Mouse (Mus musculus) mesoderm, embryonic 11.5 days (tissue): ENCODE measurements at regions not wholly inside any gene's neighbourhood (a gene's known extent, or its start where the extent isn't known, plus 50 kb on each side); places are given as distances from the start of the nearest gene placed in this dataset.
A peak's percentile ranks its signal among the peaks of the same experiment; 100 is the strongest.

ENCODE experiments used
- DNase-seq: peaks from one replicate; pipeline ENCODE4 v3.0.0-alpha.2; 2012; ENCODE audit warnings: low read depth, low spot score

DNA sequence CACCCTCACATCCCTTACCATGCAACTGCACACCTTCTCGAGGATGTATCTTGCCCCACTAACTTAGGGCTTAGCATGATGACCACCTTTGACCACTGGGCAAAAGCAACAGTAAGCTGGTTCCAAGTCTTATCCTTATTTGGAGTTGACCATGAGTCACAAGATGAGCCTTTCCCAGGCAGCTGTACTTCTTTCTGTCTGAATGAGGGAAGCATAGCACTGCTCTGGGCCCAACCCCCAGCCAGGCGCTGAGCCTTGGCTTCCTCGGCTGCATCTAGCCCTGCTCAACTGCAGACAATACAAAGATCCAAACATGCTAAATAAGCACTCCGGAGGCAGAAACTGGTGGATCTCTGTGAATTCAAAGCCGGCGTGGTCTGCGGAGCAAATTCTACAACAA, 392.9 kb downstream of the H2al1j start:
- DNase-seq = no peak

DNA sequence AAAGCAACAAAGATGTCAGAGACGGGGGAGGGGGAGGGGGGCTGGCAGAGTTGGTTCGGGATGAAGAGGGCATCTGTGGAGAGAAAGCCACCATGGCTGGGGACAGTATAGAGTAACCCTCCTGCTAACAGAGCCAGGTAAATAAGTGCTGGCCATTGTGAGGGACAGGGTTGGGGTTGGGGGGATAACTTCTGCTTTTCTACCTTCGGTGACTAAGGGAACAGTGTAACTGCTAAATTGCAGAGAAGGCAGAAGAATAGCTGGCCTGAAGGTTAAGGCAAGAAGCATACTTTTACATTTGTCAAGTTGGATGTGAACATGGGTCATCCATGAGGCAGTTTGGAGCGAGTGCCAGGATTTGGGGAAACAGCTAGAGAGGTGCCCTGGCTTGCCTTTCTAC, 395.1 kb downstream of the H2al1j start:
- no peak for DNase-seq

DNA sequence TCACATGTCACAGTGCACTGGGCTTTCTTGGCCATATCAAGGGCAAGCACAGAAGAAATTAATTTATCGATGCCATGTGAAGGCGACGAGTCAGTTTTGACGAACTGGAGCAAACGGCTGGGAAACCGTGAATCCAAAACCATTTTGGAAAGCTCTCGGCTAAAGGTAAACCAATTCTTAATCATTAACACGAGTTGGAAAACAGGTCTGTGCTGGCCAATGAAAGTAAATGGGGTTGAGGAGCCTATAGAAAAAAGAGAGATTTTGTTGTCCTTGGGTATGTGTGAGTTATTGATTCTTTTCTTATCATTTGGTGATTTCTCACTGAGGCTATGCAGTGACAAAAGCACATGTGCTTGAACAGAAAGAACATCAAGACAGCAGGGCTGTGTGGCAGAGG, 397.1 kb downstream of the H2al1j start:
- DNase-seq = no peak

DNA sequence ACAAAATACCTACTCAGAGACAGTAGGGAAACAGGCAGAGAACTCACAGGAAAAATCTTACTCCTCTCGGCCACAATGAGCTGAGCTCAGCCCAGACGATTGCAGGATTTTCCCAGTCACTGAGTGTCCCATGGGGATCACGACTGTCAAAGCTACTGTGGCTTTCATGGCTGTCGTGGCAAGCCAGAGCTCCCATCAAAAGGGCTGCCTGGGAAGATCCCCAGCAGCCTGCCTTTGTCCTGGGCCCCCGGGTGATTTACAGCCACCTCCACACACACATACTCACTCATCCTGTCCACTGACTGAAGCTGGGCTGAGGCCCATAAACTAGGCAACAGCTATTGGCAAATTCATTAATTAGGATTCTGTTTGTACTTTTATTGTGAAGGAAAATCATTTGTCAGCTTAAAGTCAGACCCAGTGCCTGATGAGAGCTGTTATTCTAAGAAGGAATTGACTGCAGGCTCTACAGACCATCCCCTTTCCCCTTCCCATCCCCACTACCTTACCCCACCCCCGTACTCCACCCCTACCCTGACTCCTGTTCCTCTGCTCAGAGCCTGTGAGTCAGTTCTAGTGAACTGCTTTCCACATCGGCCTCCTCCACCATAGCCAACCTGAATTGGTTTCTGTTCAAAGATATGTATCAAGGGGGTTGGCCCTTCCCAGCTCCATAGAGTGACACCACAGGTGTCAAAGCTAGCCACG, 399.1 kb downstream of the H2al1j start:
- peak; percentile 63 for DNase-seq

DNA sequence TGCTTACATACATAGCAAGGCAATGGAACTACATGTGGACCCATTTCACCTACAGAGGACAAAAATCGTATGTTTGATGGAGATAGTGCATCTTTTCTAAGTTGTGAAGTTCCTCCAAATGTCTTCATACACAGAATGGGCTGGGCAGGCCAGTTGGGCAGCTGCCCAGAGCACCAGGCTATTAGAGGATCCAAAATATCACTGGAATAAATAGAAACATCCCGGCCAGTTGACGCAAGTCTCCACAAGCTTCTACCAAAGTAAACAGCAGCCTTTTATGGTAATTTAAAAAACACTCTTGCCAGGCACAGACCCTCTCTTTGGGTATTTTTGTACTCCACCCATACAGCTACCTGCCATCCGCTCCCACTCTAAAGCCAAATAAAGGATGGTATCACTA, 400.9 kb downstream of the H2al1j start:
- DNase-seq = no peak

DNA sequence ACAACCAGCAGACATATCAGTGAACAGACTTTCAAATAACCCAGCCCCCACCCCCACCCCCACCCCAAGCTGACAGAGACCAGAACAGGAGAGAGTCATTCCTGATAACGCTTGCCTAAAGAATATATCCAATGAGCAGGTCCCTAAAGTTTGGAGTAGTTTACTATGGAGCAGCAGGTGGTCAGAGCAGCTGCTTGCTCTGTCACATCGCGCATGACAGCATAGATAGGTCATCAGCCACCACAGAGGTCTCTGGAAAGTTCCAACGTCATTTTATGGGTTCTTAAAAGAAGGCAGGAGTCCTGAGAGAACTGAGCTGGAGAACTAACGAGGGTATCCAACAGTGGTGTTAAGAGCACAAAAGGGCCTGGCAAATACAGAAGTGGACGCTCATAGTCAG, 402.4 kb downstream of the H2al1j start:
- DNase-seq = no peak

DNA sequence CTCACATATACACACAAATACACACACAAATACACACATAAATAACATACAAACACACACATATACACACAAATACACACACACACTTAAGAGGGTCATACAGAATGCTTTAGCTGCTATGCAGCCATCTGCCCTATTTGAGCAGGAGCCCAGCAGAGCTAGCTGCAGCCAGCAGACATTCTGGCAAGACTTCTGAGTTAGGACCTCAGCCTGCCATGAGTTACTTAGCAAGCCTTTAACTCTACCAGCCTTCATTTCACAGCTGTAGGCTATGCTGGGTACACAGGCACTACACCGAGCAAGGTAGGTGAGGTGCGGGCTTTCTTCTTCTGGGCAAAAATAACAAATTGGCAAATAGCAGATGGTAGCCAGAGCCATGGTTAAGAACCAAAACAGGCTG, 404.7 kb downstream of the H2al1j start:
- no peak for DNase-seq

DNA sequence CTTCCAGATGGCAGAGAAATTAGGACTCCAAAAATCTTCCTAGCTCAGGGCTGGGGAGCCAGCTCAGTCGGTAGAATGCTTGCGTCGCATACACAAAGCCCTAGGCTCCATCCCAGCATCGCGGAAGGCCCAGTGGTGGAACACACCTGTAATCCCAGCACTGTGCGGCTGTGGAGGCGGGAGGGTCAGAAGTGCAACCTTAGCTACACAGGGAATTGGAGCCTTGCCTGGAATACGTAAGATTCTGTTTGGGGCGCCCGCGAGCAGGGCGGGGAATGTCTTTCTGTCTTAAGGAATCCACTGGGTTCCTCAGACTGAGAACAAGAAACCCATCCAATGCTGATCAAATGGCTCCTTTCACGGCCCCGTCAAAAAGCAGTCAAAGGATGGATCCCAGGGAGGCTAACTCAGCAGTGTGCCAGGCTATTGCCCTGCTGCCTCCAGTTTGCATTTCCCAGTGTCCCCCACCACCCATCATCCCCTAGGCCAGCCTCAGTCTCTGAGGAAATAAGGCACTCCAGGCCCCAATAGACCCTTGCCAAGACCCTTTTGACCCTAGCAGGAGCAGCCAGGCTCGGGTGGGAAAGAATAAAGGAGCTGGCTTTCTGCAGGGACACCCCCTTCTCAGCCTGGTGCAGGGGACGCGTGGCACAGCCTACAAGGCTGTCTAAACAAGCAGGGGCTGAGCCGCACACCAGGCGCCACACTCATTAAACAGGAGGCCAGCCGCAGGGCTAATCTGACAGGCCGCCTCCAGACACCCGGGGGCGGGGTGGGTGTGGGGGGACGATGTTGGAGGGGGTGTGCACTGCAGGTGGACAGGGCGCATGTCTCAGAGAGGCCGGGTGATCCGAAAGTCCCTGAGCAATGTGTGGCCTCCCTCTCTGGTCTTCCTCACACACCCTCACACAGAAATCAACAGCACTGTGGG, 407.1 kb downstream of the H2al1j start:
- DNase-seq = no peak

DNA sequence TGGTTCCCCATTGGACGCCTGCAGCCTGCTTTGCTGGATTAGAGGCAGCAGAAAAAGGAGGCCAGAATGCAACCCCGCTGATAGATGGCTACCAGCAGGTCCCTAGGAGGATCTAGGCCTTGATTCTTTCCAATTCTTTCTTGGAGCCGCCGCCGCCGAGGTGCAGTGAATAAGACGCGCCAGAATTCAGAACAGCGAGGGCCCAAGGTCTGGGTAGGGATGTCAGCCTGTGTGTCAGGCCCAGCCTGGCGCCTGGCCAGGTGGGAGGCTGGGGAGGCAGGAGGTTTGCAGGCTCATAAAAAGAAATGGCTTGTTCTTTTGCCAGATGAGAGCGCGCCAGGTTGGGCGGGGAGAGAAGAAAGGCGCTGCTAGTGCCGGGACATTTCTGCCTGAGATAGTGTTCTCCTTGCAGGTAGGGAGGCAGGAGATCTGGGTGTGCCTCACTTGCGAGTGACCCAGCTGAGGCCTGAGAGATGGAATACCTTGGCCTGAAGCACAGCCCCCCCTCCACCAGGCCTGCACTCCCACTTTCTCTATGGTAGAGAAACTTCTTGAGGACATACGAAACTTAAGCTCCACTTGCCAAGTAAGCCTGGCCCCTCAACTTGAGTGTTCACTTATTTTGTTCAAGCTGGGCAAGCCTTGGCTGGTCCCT, 408.0 kb downstream of the H2al1j start:
- DNase-seq = no peak

DNA sequence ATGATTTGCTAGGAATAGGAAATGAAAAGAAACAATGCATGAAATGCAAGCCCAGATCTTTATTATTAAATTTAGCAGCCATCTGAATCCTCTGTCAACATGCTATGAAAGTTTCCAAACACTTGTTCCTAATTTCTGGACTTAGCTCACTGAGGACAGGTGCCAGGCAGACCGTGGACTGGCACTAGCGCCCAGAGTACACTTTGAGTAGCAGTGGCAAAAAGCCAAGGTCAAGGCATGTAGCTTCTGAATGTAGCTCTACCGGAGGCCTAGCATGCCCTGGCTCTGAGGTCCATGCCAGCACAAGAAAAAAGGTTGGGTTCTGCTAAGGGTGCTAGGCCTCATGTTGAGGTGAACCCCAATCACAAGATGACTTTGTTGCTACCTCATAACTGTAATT, 408.9 kb downstream of the H2al1j start:
- DNase-seq = no peak

DNA sequence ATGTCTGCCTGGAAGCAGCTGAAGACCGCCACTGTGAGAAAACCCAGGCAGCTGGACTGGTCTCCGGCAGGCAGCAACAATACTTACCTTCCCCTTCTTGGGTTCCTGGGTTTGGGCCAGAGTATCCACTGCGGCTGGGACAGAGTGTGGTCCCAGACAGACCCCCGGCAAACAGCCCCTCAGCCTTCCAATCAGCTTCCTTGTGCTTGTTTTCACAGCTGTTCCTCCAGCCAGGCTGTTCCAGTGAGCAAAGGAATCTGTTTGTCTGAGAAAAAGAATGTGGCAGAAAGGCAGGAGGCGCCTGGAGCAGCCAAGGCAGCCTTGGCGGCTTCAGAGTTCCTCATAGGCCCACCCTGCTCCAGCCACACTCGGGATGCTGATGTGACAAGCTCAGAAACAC, 411.9 kb downstream of the H2al1j start:
- peak; percentile 44 for DNase-seq

DNA sequence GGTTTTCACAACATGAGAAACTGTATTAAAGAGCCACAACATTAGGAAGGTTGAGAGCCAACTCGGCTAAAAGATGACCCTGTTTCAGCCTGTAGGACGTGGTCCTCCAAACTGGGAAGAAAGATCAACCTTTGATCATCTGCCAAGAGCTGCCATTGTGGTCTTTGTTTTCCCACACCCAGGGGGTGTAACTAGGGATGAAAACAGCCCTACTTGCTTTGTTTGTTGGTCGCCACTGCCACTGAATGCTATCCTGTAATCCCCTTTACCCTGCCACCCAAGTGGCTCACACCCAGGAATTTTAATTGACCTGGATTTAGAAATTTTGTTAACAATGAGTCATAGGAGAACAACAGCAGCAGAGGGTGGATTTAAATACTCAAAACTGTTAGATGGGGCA, 414.2 kb downstream of the Bcor start:
- DNase-seq = no peak

DNA sequence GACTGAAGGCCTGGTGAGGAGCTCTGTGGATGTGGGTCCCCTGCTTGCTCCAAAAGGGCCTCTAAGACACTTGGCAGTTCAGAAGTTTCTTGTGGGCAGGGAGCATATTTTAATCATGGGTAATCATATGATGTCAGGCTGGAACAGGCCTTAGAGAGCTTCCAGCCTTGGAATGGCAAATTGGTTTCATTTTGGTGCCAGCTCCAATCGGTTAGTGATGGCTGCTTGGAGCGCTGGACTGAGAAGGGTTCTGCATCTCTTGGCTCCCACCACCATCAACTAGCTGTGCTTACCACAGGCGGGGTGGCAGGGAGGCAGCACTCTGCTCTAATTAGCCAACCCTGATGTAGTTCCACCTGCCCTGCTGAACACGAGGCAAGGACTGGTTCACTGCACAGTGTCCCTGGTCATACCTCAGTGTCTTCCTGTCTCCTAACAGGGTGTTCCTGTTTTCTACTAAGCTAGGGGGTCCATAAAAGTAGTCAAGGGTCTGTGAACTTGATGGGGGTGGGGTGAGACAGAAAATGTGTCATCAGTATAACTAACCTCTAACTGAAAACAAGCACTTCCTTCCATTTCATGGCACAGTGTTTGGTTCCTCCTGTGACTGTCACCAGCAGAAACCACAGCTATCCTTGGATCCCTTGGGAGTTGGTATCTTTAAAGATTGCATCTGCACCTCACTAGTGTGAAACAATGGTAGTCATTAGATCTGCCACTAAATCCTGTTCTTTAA, 412.6 kb downstream of the Bcor start:
- DNase-seq = no peak

DNA sequence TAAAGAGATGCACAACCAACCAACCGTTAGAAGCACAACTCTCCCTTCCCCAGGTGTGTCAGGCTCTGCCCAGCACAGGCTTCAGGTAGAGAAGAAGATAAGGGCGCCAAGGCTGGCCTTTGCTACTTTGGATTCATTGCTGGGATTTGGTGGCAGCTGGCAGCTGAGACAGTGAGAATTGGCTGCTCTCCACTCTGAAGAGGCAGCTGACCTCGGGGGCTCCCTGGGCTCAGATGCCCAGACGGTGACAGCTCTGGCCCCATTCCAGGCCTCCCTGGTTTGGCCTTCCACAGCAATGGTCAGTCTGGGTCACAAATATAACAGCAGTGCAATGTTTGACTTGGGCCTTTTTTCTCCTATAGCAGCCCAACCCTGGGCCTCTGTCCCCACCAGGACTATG, 411.9 kb downstream of the Bcor start:
- no peak for DNase-seq

DNA sequence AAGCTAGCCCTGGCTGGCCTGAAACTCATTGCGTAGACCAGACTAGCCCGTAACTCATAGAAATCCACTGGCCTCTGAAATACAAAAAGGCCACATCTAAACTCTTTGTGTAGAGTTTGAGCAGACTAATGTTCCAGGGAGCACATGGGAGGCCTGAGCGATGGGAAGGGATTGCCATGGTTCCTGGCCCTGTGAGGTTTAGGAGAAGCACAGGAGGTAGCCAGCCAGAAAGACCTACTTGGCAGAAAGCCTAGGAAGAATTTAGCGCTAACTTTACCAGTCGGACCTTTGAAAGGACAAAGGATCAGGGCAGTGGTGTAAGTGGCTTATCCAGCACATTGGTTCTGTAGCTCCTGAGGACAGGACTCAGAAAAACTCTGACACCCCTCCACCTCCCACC, 407.6 kb downstream of the Bcor start:
- no peak for DNase-seq

DNA sequence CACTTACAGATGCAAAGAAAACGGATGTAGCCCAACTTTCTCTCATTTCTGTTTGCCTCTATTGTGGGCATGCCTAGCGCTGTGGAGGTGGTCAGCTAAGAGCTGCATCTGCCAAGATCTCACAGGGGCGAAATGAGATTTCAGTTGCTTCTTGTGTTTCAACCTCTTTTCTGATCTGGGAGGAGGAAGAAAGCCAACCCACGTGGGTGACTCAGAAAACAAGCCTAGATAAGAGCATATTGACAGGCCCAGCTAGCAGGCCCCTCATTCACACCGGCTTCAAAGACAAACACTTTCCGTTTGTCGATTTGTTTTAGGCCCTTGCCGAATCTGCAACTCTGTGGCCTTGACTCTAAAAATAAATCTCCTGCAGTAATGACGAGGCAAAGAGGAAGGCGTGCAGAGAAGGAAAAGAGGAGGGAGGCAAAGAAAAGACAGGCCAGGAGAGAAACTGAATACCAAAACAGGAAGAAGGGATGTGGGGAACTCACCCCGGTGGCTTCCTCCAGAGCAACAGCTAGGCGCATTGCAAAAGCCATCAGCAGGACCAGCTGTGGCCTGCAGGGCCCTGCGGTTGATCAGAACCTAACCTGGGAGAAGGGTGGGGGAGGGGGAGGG, 407.1 kb downstream of the Bcor start:
- DNase-seq = no peak

DNA sequence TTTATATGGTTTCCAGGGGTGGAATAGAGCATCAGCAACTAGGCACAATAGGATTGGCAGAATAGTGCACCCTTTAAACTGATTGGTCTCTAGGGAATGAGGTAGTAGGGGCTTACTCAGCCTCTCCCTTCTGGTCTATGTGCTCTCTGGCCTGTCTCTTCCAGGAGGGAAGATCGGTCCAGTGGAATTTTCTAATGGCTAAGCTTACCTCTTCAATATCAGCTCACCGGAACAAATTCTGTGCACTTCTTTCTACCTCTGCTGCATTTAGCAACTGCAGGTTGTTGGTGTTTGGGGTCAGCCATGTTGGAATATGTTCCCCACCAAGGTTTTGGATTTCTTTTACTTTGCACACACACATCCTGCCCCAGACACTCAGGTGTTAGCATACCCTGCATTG, 405.1 kb downstream of the Bcor start:
- DNase-seq = no peak

DNA sequence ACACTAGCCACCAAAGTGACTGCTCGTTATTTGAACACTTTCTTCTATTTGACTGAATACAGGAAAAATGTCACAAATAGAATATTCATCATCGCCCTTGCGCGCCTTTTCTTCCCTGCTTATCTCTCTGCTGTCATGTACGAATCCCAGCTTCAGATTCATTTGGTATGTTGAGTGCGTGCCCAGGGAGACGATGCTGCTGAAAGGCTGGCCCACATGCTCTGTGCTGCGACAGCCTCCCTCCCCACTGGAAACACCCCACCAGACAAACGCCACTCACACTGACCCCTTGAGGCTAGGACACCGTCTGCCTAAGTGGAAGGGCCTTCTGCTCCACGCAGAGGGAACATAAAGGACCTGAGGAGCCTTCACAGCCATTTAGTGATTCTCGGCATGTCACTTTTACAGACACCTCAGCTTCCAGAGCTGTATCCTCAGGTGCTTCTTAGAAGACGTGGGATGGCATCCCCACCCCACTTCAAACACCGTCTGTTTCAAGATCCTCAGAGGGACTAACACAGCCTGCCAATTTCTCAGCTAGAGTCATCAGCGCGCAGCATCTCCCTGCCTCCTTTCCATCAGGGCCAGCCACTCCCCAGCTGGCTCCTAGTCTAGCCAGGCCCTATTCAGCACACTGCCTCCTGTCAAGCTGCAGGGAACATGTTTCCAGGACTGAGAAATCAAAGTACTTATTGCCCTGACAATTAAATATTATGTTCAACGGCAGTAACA, 396.6 kb downstream of the Bcor start:
- no peak for DNase-seq

DNA sequence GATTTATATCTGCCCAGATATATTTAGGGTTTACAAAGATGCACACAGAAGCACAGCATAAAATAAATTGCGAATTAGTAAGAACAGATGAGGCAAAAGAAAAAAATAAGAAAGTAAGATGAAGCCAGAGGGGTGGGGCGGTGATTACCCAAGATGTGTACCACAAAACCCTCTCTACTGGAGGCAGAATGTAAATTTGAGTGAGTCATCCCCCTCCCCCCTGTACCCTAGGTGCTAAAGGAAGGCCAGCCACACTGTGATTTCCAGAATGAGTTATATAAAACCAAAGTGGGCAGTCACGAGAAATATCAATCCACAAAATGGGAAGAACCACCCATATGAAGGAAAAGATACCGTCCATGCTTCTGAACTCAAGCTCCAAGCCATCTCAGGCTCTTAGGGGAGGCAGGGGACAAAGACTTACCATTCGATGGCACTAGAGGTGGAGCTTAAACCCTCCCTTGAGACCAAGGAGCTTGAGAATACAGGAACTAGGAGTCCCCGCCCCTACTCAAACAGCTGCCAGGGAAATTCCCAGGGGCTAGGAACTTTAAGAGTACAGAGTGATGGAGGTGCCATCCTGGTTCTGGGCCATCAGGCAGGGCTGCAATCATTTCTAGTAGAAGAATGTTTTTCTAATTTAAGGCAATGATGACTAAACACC, 383.8 kb downstream of the Bcor start:
- no peak for DNase-seq

DNA sequence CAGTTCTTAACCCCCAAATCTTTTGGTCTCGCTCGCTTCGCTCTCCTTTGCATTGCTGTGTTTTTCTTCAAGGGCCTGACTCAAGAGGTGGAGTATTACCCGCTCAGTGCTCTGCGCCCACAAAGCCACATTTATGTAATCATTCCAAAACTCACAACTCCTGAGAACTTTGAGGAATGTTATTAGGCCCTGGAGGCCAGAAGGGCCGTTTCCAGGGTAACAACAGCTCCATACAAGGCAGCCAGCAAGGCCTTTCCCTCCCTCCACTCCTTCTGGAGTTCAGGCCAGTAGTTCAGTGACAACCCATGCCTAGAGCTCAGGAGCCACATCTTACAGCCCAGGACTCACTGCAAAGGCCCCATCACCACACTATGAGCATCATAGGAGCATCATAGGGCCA, 365.1 kb downstream of the Bcor start:
- DNase-seq = peak; percentile 28
